Mouse (Mus musculus) lung, embryonic 15.5 days (tissue): ENCODE measurements at regions not wholly inside any gene's neighbourhood (a gene's known extent, or its start where the extent isn't known, plus 50 kb on each side); places are given as distances from the start of the nearest gene placed in this dataset.

Source experiments
- ATAC-seq: fragments of 200-750 bp; cut with Nextera tagmentation; 2 replicates; pipeline ENCODE4 v1.8.0; 2017; ENCODE audit warnings: moderate number of reproducible peaks, borderline replicate concordance; ENCODE audit not compliant: low FRiP score, low TSS enrichment; ENCODE audit errors: extremely low read depth
- H3K27ac ChIP-seq: fragments of 300-500 bp; sonication (generic); 2 replicates; pipeline ENCODE4 v1.5.1; 2015; ENCODE audit warnings: moderate library complexity, mild to moderate bottlenecking, inconsistent platforms
- H3K27me3 ChIP-seq: fragments of 300-500 bp; sonication (generic); 2 replicates; pipeline ENCODE4 v1.6.1; 2015; ENCODE audit warnings: inconsistent platforms
- H3K36me3 ChIP-seq: fragments of 300-500 bp; sonication (generic); 2 replicates; pipeline ENCODE4 v1.6.1; 2015; ENCODE audit warnings: inconsistent platforms
- H3K4me1 ChIP-seq: fragments of 300-500 bp; sonication (generic); 2 replicates; pipeline ENCODE4 v1.6.1; 2015; ENCODE audit warnings: inconsistent platforms
- H3K4me2 ChIP-seq: fragments of 300-500 bp; sonication (generic); 2 replicates; pipeline ENCODE4 v1.6.1; 2015; ENCODE audit warnings: inconsistent platforms, mild to moderate bottlenecking, moderate library complexity
- H3K4me3 ChIP-seq: fragments of 300-500 bp; sonication (generic); 2 replicates; pipeline ENCODE4 v1.5.1; 2015; ENCODE audit warnings: mild to moderate bottlenecking, inconsistent platforms
- H3K9ac ChIP-seq: fragments of 300-500 bp; sonication (generic); 2 replicates; pipeline ENCODE4 v1.6.1; 2015; ENCODE audit warnings: inconsistent platforms
- H3K9me3 ChIP-seq: fragments of 300-500 bp; sonication (generic); 2 replicates; pipeline ENCODE4 v1.6.1; 2016; ENCODE audit warnings: inconsistent platforms
- WGBS: fragments of 180-500 bp; shearing (Covaris S2); methylation state at CpG from one replicate; pipeline ENCODE4 v1.1.7; 2015; 5-methylcytosine and 5-hydroxymethylcytosine counted together

GRCm38 (mm10) chr15:51206050-51206449 is 2678.7 kb upstream of the Gm7489 start:
- WGBS: 70% methylated on average over 3 of the region's 3 CpGs
- H3K4me3 ChIP-seq: no peak overlapping the region
- no peaks in the 10 kb centered on the region for H3K4me1 ChIP-seq
- no peaks in the 10 kb centered on the region for H3K27me3 ChIP-seq
- no peak overlapping the region for H3K27ac ChIP-seq
- ATAC-seq: no peak
- H3K9me3 ChIP-seq: no peaks in the 10 kb centered on the region
- no peak overlapping the region for H3K9ac ChIP-seq
- H3K36me3 ChIP-seq: no peaks in the 10 kb centered on the region
- no peak overlapping the region for H3K4me2 ChIP-seq

DNA sequence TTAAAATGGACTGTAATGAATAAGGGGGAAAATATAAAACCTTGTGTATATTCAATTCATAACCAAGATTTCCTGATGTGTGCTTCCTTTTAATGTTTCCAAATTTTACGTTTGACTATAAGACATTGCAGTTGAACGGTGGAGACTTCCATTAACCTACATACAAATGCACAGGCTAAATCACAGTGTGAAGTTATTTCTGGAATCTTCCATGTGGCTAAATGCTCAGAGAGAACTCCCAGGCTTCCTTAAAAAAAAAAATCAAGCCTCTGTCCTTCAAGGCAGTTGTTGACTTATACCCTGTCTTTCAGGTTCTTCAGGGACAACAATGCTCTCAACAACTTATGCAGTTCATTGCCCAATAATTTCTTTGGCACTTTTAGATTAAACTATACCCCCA is 2677.9 kb upstream of the Gm7489 start:
- Histone ChIP-seq H3K27ac (no peak overlapping the region), H3K4me2 (no peak overlapping the region), H3K9ac (no peak overlapping the region), H3K9me3 (no peaks in the 10 kb centered on the region), H3K4me3 (no peak overlapping the region), H3K27me3 (no peaks in the 10 kb centered on the region), H3K36me3 (no peaks in the 10 kb centered on the region), H3K4me1 (no peaks in the 10 kb centered on the region)
- WGBS: 72% methylated on average over 2 of the region's 2 CpGs
- ATAC-seq: no peak

GRCm38 (mm10) chr15:51234873-51235272 is 2649.8 kb upstream of the Gm7489 start:
- Histone ChIP-seq H3K4me1 (no peaks in the 10 kb centered on the region), H3K4me2 (no peak overlapping the region), H3K9me3 (no peaks in the 10 kb centered on the region), H3K36me3 (no peaks in the 10 kb centered on the region), H3K4me3 (no peak overlapping the region), H3K9ac (no peak overlapping the region), H3K27me3 (no peaks in the 10 kb centered on the region), H3K27ac (no peak overlapping the region)
- no peak for ATAC-seq
- WGBS: 61% methylated on average over 1 of the region's 1 CpGs

DNA sequence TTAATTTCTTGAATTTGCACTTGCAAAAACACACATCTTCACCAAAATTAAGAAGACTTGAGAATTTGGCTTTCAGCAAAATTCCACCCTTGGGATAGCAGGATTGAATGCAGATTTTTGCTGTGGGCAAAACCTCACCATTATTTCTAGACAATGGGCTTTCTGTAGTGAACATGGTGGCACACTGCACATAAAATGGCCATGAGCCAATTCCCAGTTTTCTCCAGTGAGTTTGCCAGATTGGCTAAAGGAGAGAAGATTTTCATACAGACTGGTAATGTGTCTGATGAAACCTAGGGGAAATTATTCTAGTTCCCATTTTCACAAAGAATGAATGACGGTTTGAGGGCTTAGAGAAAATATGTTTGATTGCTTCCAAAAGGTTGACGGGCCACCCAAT is 2640.1 kb upstream of the Gm7489 start:
- no peak overlapping the region for H3K27ac ChIP-seq
- 89% methylated on average over 2 of the region's 2 CpGs for WGBS

GRCm38 (mm10) chr15:51247259-51247658 is 2637.4 kb upstream of the Gm7489 start:
- H3K27me3 ChIP-seq: no peaks in the 10 kb centered on the region
- peaks cover 7% of the 10 kb centered on the region; the same call in 1 of the 2 replicates for H3K4me1 ChIP-seq
- H3K9me3 ChIP-seq: no peaks in the 10 kb centered on the region
- 81% methylated on average over 5 of the region's 5 CpGs for WGBS
- no peak overlapping the region for H3K4me3 ChIP-seq
- H3K27ac ChIP-seq: no peak overlapping the region
- no peak overlapping the region for H3K9ac ChIP-seq
- H3K36me3 ChIP-seq: no peaks in the 10 kb centered on the region
- ATAC-seq: no peak
- no peak overlapping the region for H3K4me2 ChIP-seq

More for the DNA sequence above, 2640.1 kb upstream of the Gm7489 start:
- Histone ChIP-seq H3K4me3 (no peak overlapping the region), H3K36me3 (no peaks in the 10 kb centered on the region), H3K27me3 (no peaks in the 10 kb centered on the region), H3K4me2 (no peak overlapping the region), H3K9ac (no peak overlapping the region), H3K4me1 (peaks cover 7% of the 10 kb centered on the region; the same call in 1 of the 2 replicates), H3K9me3 (no peaks in the 10 kb centered on the region)
- no peak for ATAC-seq

GRCm38 (mm10) chr15:51248034-51248788 is 2636.5 kb upstream of the Gm7489 start:
- H3K27ac ChIP-seq: peak overlapping the region; percentile 9; the same call in 1 of the 2 replicates
- H3K4me1 ChIP-seq: peaks cover 7% of the 10 kb centered on the region; the same call in 1 of the 2 replicates
- no peaks in the 10 kb centered on the region for H3K36me3 ChIP-seq
- H3K4me2 ChIP-seq: no peak overlapping the region
- no peaks in the 10 kb centered on the region for H3K27me3 ChIP-seq
- 35% methylated on average over 8 of the region's 8 CpGs for WGBS
- H3K4me3 ChIP-seq: no peak overlapping the region
- peak; percentile 90 for ATAC-seq
- no peak overlapping the region for H3K9ac ChIP-seq
- no peaks in the 10 kb centered on the region for H3K9me3 ChIP-seq

- no peak overlapping the region for H3K9ac ChIP-seq
- no peaks in the 10 kb centered on the region for H3K36me3 ChIP-seq
- no peak overlapping the region for H3K4me2 ChIP-seq
- peaks cover 7% of the 10 kb centered on the region; the same call in 1 of the 2 replicates for H3K4me1 ChIP-seq
- 54% methylated on average over 5 of the region's 5 CpGs for WGBS
- no peak overlapping the region for H3K4me3 ChIP-seq
- peak overlapping the region; percentile 9; the same call in 1 of the 2 replicates for H3K27ac ChIP-seq
- H3K27me3 ChIP-seq: no peaks in the 10 kb centered on the region
- no peaks in the 10 kb centered on the region for H3K9me3 ChIP-seq
- no peak for ATAC-seq
These were observed 2636.0 kb upstream of the Gm7489 start for GRCm38 (mm10) chr15:51248789-51249040.

DNA sequence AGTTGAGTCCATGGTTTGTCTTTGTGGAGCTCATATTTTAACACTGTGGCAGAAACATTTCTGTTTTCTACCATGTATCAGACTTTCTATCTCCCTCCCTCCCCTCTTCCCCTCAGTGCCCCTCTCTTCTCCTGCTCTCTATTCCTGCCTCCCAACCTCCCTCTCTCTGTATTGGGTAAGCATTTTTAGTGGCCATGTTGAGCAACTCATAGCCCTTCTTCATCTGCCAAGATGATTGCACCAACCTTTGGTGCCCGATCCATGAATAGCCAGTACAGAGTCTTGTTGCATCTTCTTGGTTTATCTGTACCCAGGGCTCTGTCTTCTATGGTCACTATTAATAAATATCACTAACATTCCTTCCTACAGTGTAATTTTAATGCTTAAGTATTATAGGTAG is 2630.6 kb upstream of the Gm7489 start:
- ATAC-seq: no peak

GRCm38 (mm10) chr15:51255203-51255615 is 2629.5 kb upstream of the Gm7489 start:
- no peak overlapping the region for H3K27ac ChIP-seq
- no peaks in the 10 kb centered on the region for H3K4me1 ChIP-seq
- no peaks in the 10 kb centered on the region for H3K9me3 ChIP-seq
- no peak overlapping the region for H3K4me3 ChIP-seq
- H3K36me3 ChIP-seq: no peaks in the 10 kb centered on the region
- no peak overlapping the region for H3K4me2 ChIP-seq
- ATAC-seq: no peak
- H3K9ac ChIP-seq: no peak overlapping the region
- no peaks in the 10 kb centered on the region for H3K27me3 ChIP-seq

More for the DNA sequence above, 2630.6 kb upstream of the Gm7489 start:
- WGBS: 94% methylated on average over 1 of the region's 1 CpGs
- peaks cover 2% of the 10 kb centered on the region; the same call in 1 of the 2 replicates for H3K4me1 ChIP-seq
- no peak overlapping the region for H3K9ac ChIP-seq
- H3K27me3 ChIP-seq: no peaks in the 10 kb centered on the region
- no peak overlapping the region for H3K4me2 ChIP-seq
- no peaks in the 10 kb centered on the region for H3K9me3 ChIP-seq
- no peak overlapping the region for H3K27ac ChIP-seq
- no peak overlapping the region for H3K4me3 ChIP-seq
- no peaks in the 10 kb centered on the region for H3K36me3 ChIP-seq

DNA sequence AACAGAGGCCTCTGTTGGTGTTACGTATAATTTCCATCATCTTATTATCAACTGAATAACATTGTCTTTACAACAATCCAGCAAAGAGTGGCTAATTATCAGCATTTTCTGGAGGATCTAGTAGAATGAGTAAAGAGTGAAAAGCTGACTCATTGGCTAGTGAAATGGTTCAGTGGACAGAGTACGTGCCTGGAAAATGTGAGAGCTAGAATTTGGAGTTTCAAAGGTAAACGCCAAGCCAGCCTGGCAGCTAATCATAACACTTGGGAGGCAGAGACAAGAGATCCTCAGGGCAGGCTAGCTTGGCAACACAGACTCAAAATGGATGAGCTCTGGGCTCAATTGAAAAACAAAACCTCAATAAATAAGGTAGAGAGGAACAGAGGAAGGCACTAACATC is 2628.0 kb upstream of the Gm7489 start:
- no peaks in the 10 kb centered on the region for H3K4me1 ChIP-seq
- H3K4me2 ChIP-seq: no peak overlapping the region
- H3K9ac ChIP-seq: no peak overlapping the region
- 59% methylated on average over 3 of the region's 3 CpGs for WGBS
- no peaks in the 10 kb centered on the region for H3K27me3 ChIP-seq
- H3K27ac ChIP-seq: no peak overlapping the region
- H3K36me3 ChIP-seq: no peaks in the 10 kb centered on the region
- H3K4me3 ChIP-seq: no peak overlapping the region
- ATAC-seq: no peak
- H3K9me3 ChIP-seq: no peaks in the 10 kb centered on the region

- H3K4me3 ChIP-seq: no peak overlapping the region
- no peaks in the 10 kb centered on the region for H3K9me3 ChIP-seq
- H3K4me2 ChIP-seq: no peak overlapping the region
- no peak for ATAC-seq
- no peaks in the 10 kb centered on the region for H3K27me3 ChIP-seq
- H3K36me3 ChIP-seq: no peaks in the 10 kb centered on the region
- no peak overlapping the region for H3K9ac ChIP-seq
- 0 out of 2 replicates have a peak, but pooled peaks cover 7% of the 10 kb centered on the region for H3K4me1 ChIP-seq
- H3K27ac ChIP-seq: no peak overlapping the region
- WGBS: 36% methylated on average over 5 of the region's 5 CpGs
These were observed 2620.0 kb upstream of the Gm7489 start for GRCm38 (mm10) chr15:51264599-51265163.

DNA sequence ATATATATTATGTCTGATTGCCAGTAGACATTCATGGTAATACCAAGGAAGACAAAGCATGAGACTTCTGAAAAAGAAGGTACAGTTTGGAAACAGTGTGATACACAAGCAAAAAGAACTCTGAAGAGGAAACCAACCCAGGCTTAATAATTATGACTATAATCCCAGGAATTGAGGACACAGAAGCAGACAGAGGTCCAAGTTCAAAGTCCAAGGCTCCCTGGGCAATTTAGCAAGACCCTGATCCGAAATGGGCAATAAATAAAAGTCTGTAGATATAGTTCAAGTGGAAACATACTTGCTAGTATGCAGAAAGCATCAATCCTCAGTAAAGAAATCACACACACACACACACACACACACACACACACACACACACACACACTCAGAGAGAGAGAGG is 2618.7 kb upstream of the Gm7489 start:
- no peak overlapping the region for H3K4me2 ChIP-seq
- no peak overlapping the region for H3K9ac ChIP-seq
- 62% methylated on average over 1 of the region's 1 CpGs for WGBS
- H3K27ac ChIP-seq: no peak overlapping the region
- 0 out of 2 replicates have a peak, but pooled peaks cover 7% of the 10 kb centered on the region for H3K4me1 ChIP-seq
- no peaks in the 10 kb centered on the region for H3K36me3 ChIP-seq
- no peaks in the 10 kb centered on the region for H3K9me3 ChIP-seq
- H3K4me3 ChIP-seq: no peak overlapping the region
- no peak for ATAC-seq
- no peaks in the 10 kb centered on the region for H3K27me3 ChIP-seq
